Mouse (Mus musculus) gastrocnemius, postnatal 14 days (tissue): ENCODE data around the gene Sptbn4. TPM values are rescaled to one million over a fixed set of nuclear protein-coding genes. Genes with fewer than 3 reads are reported as not detected.
A peak's percentile ranks its signal among the peaks of the same experiment; 100 is the strongest.
"Not testable (repeated sequence)": the region's sequence is repeated elsewhere in the genome, so short reads cannot be mapped to it uniquely, and the experiment has no call there.

ENCODE experiments used
- DNase-seq: peaks from one replicate; pipeline ENCODE4 v3.0.0; 2021; ENCODE audit warnings: mixed read lengths
- intact Hi-C: fragments of 180-260 bp; cut with DNase I; formaldehyde crosslinking; loops from one replicate; pipeline ENCODE4 v1.15.1; 2025; ENCODE audit warnings: low total_unique reads
- long read RNA-seq, 2 experiments: library from polyadenylated mRNA; stranded (forward); transcript quantifications; one replicate each; pipeline ENCODE4 v2.0.0; 2021
- total RNA-seq, 2 experiments: library from RNA; stranded (reverse); gene quantifications; 2 replicates each; pipeline ENCODE4 v1.2.3; 2021

Sptbn4 gene
- total RNA-seq: under 1 TPM; 0.04 to 0.06 TPM
- long read RNA-seq, experiment 1: 0 reads
- long read RNA-seq, experiment 2: 0 reads

DNA sequence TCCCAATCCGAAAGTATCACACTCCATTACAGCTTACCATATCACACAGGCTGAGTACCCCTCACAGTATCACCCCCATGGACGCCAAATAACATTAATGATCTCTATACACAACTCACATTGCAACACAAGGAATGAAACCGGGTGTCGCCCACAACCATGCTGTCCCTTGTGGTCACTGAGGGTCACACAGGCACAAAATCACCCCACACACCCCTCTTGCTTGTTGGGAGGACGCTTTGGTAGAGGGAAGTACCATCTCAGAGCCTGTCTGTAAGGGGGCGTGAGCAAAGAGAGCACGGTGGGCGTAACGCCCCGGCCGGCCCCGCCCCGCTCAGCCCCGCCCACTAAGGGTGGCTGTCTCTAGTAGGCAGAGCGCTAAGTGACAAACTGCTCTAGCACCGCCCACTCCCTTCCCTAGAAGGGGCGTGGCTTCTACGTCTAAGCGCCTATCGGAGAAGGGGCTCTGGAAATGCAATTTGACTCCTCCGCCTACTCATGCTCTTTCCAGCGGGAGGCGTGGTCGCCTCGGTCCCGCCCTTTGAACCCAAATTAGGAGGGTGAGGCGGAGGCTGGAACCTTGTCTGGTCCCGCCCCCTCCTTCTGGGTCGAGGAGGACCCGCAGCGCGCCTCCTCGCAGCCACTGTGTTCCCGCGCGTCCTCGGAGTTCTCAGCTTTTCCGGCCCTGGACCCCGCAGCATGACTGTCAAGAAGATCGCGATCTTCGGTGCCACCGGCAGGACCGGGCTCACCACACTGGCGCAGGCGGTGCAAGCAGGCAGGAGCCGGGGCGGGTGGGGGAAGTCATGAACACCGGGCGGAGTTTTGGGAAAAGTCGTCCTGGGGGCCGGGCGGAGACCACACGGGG lies at the start of gene Sptbn4, which contains the start of gene Blvrb:
Gene Sptbn4, minus strand, starts transcription at position 268 of the 868 bp plus-strand sequence.
Gene Blvrb, plus strand, starts transcription at position 560 of the 868 bp plus-strand sequence.
- intact Hi-C loops: no loop called here

DNA sequence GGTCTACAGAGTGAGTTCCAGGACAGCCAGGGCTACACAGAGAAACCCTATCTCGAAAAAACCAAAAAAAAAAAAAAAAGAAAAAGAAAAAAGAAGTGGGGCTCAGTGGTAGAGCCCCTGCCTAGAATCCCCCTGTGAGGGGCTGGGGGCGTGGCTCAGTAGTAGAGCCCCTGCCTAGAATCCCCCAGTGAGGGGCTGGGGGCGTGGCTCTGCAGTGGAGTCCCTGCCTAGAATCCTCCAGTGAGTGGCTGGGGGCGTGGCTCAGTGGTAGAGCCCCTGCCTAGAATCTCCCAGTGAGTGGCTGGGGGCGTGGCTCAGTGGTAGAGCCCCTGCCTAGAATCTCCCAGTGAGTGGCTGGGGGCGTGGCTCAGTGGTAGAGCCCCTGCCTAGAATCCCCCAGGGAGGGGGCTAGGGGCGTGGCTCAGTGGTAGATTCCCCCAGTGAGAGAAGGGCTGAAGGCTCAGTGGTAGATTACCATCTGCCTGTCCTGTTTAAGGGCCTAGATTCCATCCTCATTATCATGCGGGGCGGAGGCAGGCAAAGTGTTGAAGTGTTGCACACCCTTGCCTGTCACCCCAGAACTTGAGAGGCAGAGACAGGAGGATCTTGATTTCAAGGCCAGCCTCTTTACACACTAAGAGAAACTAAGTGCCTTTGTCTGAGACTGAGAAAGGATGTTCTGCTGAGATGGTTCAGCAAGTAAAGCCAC lies 47.3 kb upstream of the Sptbn4 start:
- intact Hi-C loops: not testable (repeated sequence)

More for the DNA sequence above, at the start of gene Sptbn4, which contains the start of gene Blvrb:
- DNase-seq: peak; percentile 98

DNA sequence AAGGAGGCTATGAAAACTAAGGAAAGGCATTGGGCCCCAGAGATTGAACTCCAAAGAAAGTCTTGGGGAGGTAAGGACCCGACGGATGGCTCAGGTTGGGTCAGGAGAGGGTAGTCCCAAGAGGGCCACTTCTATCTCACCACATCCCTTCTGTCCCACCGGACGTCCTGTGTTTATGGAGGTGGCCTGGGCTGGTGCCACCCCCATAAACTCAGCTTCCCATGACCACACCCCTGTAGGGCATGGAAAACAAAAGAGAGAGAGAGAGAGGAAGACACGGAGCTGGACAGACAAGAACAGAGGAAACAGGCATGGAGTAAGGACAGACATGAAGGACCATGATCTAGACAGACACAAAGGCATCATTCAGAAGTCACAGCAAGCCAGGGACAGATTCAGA lies 46.0 kb upstream of the Sptbn4 start:
- intact Hi-C loops: no loop called here
- DNase-seq: no peak

More for the DNA sequence above, 47.3 kb upstream of the Sptbn4 start:
- DNase-seq: not testable (repeated sequence)

GRCm38 (mm10) chr7:27493022-27493421 lies 45.5 kb upstream of the Sptbn4 start:
- intact Hi-C loops: no loop called here
- no peak for DNase-seq

DNA sequence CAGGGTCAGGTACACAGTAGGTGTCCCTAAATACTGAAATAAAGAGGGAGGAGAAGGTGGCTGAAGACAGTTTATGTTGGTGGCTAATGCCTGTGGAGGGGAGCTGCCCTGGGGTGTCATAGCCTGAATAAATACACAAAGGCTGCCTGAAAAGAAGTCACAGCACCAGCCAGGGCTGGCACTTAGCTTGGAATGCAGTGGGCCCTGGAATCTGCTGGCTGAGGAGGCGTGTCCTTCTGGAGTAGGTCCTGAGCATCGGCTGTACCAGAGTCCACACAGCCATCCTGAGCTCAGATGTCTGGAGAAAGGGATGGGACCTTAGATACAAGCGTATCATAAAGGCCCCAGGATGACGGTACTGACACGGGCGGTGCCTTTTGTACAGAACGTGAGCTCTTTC lies 44.4 kb upstream of the Sptbn4 start:
- intact Hi-C loops: no loop called here
- DNase-seq: no peak

- peak; percentile 97 for DNase-seq
- intact Hi-C loops: no loop called here
Measured at GRCm38 (mm10) chr7:27490543-27491329, 43.2 kb upstream of the Sptbn4 start.

GRCm38 (mm10) chr7:27490227-27490542 lies 42.7 kb upstream of the Sptbn4 start:
- no peak for DNase-seq
- intact Hi-C loops: no loop called here

DNA sequence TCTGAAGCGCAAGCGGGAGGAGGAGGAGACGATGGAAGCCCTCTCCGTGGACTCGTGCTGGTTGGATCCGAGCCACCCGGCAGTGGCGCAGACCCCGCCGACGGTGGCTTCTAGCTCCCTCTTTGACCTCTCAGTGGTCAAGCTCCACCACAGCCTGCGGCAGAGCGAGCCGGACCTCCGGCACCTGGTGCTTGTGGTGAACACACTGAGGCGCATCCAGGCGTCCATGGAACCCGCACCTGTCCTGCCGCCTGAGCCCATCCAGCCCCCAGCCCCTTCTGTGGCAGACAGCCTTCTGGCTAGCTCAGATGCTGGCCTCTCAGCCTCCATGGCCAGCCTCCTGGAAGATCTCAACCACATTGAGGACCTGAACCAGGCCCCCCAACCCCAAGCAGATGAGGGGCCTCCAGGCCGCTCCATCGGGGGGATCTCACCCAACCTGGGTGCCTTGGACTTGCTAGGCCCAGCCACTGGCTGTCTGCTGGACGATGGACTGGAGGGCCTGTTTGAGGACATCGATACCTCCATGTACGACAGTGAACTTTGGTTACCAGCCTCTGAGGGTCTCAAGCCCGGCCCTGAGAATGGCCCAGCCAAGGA lies 41.9 kb upstream of the Sptbn4 start:
- peak; percentile 22 for DNase-seq

GRCm38 (mm10) chr7:27487740-27488268 lies 40.3 kb upstream of the Sptbn4 start:
- peak; percentile 77 for DNase-seq
- intact Hi-C loops: no loop called here

More for the DNA sequence above, 41.9 kb upstream of the Sptbn4 start:
- intact Hi-C loops: no loop called here

- intact Hi-C loops: no loop called here
- DNase-seq: peak; percentile 100
Measured at GRCm38 (mm10) chr7:27486770-27487697, 39.5 kb upstream of the Sptbn4 start, which contains the start of gene Sertad1. Gene Sertad1, plus strand, starts transcription at chr7:27486910.

DNA sequence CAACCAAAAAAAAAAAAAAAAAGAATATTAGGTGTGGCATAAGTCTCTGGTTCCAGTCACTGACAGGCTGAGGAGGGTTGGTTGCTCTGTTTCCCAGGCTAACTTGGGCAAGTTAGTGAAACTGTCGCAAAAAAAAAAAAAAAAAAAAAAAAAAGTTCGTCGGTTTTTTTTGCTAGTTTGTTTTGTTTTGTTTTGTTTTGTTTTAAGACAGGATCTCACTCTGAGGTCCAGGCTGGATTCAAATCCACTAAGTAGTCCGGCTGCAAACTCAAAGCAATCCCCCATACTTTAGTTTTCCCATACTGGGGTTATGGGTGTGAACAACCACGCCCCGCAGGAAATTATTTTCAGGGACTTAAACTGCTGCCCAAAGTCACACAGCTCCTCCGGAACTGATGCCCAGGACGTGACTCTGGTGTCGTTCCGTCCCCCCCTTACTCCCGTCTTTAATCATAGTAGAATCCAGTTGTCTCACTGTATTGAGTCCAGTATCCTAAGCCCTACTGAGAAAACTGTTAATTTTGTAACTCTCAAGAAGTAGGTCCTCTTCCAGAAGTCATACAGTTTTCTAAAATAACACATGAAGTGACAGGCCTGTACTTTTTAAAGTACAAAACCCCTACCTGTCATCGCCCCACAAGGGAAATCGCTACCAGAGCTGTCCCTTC lies 38.8 kb upstream of the Sptbn4 start:
- peak; percentile 29 for DNase-seq
- intact Hi-C loops: no loop called here

DNA sequence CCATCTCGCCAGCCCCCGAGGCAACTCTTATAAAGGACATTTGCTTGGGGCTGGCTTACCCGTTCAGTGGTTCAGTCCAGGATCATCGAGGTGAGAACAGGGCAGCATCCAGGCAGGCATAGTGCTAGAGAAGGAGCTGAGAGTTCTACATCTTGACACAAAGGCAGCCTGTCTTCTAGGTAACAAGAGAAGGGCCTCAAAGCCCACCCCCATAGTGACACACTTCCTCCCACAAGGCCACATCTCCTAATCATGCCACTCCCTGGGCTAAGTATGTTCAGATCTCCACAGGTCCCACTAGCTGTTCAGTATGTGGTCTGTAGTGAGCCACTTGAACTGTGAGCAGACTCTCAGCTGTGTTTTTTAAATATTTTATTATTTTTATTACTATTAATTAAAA lies 36.4 kb upstream of the Sptbn4 start:
- no peak for DNase-seq
- intact Hi-C loops: no loop called here

DNA sequence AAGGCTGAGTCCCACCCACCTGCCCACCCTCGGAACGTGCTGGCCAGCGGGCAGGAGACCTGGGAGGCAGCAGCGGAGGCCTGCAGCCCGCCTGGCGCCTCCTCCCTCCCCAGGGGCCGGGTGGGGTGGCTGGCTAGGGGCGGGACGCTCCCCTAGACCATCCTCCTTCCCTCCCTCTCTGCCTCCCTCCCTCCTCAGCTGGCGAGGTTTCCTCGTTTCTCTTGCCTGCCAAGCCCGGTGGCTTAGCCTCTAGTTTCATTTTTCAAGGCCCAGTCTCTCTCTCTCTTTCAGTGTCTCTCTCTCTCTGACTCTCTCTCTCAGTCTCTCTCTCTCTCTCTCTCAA lies 34.1 kb upstream of the Sptbn4 start:
- intact Hi-C loops: no loop called here
- DNase-seq: peak; percentile 96

DNA sequence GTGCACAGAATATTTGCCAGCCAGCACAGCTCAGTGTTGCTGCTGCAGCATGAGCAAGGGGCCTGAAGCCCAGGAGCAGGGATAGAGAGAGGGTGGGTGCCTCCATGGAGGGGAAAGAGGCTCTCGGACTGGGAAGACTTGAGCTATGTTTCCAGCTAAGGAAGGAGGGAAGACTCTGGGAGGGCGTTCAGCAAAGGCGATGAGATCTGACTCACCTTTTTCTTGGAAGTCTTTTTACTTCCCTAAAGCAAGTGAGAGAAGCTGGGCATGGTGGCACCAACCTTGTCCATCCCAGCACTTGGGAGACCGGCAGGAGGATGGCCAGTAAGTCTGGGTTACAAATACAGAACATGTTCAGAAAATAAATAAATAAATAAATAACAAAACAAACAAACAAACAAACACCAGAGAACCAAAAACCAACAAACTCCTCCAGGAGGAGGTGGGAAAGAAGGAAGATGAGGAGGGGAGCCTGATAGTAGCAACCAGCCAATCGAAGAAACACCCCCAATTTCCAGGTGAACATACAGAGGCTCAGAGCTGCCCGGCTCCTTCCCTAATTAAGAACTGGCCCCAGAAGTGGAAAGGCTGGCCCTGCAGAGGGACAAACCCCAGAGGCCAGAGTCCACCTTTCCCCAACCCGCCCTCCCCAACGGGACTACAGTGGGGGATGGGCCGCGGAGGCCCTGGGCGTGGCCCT lies 33.6 kb upstream of the Sptbn4 start:
- intact Hi-C loops: no loop called here
- DNase-seq: no peak

- intact Hi-C loops: no loop called here
Measured at GRCm38 (mm10) chr7:27480506-27480905, 33.0 kb upstream of the Sptbn4 start.

GRCm38 (mm10) chr7:27479750-27480149 lies 32.3 kb upstream of the Sptbn4 start:
- intact Hi-C loops: loop anchor here (10.0 kb wide), 1 partner anchor 45 kb away; the partner anchor contains the start of gene Hipk4
- no peak for DNase-seq

More at GRCm38 (mm10) chr7:27480506-27480905, 33.0 kb upstream of the Sptbn4 start:
- DNase-seq: no peak

- DNase-seq: no peak
- intact Hi-C loops: loop anchor here (10.0 kb wide), 1 partner anchor 46 kb away; the partner anchor contains the start of gene Hipk4
Measured at GRCm38 (mm10) chr7:27478561-27478960, 31.1 kb upstream of the Sptbn4 start.
